Mouse (Mus musculus) lung, postnatal 0 days (tissue): ENCODE measurements around the gene Galp.

ENCODE experiments used
- CTCF ChIP-seq: IDR thresholded peaks from 2 replicates; pipeline ENCODE4 v1.5.1; 2016; ENCODE audit warnings: antibody characterized with exemption, mild to moderate bottlenecking
- EP300 ChIP-seq: IDR thresholded peaks from 2 replicates; pipeline ENCODE4 v1.6.1; 2016; ENCODE audit warnings: antibody characterized with exemption, mild to moderate bottlenecking, control low read depth

DNA sequence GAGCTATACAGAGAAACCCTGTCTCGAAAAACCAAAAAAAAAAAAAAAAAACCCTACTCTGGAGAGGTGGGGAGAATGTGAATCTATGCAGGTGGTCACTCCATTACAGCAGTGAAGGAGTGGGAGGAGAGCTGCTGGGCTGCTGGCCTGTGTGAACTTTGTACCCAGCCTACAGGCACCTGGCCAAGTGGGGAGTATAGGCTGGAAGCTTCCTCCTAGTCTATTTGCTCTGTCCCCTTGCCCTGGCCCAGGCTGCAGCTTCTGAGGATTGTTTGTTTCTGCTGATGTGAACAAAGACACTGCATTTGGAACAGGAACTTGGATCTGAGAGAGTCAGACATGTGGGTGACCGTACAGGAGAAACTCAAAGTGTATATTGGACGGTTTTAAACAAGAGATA lies 27.5 kb upstream of the Galp start:
- TF ChIP-seq CTCF (no peak), EP300 (no peak)
